Mouse (Mus musculus) stomach, embryonic 15.5 days (tissue): ENCODE results near the gene Kif26b. TPM values are rescaled to one million over a fixed set of nuclear protein-coding genes. Genes with fewer than 3 reads are reported as not detected.

Experiments
- ATAC-seq: fragments of 200-750 bp; cut with Nextera tagmentation; 2 replicates; pipeline ENCODE4 v1.8.0; 2017; ENCODE audit warnings: low read depth, moderate number of reproducible peaks, moderate TSS enrichment; ENCODE audit not compliant: insufficient read depth, low FRiP score
- H3K27ac ChIP-seq: fragments of 300-500 bp; sonication (generic); 2 replicates; pipeline ENCODE4 v1.5.1; 2015; ENCODE audit warnings: mild to moderate bottlenecking, inconsistent platforms
- H3K27me3 ChIP-seq: fragments of 300-500 bp; sonication (generic); replicated peaks from 2 replicates; pipeline ENCODE4 v1.6.1; 2015; ENCODE audit warnings: inconsistent platforms
- H3K36me3 ChIP-seq: fragments of 300-500 bp; sonication (generic); 2 replicates; pipeline ENCODE4 v1.6.1; 2015; ENCODE audit warnings: inconsistent platforms
- H3K4me1 ChIP-seq: fragments of 300-500 bp; sonication (generic); 2 replicates; pipeline ENCODE4 v1.6.1; 2015; ENCODE audit warnings: inconsistent platforms
- H3K4me2 ChIP-seq: fragments of 300-500 bp; sonication (generic); 2 replicates; pipeline ENCODE4 v1.6.1; 2015; ENCODE audit warnings: mild to moderate bottlenecking, inconsistent platforms
- H3K4me3 ChIP-seq: fragments of 300-500 bp; sonication (generic); replicated peaks from 2 replicates; pipeline ENCODE4 v1.5.1; 2015; ENCODE audit warnings: inconsistent platforms
- H3K9ac ChIP-seq: fragments of 300-500 bp; sonication (generic); 2 replicates; pipeline ENCODE4 v1.6.1; 2015; ENCODE audit warnings: inconsistent platforms
- H3K9me3 ChIP-seq: fragments of 300-500 bp; sonication (generic); 2 replicates; pipeline ENCODE4 v1.6.1; 2016; ENCODE audit warnings: inconsistent platforms
- WGBS: fragments of 180-500 bp; shearing (Covaris S2); methylation state at CpG from one replicate; pipeline ENCODE4 v1.1.7; 2015; 5-methylcytosine and 5-hydroxymethylcytosine counted together
- polyA plus RNA-seq: library from polyadenylated mRNA; unstranded; fragments of >200 nt; fragmentation: Nextera tagmentation; extraction: Ambion mirVana; gene quantifications from 2 replicates; pipeline ENCODE4 v1.2.1, GENCODE M21; 2015

Gene Kif26b
- polyA plus RNA-seq, 1 experiment from 2014 or later = 3.4 TPM

GRCm38 (mm10) chr1:178707925-178708351, 179.0 kb downstream of the Kif26b start:
- WGBS = 42% methylated on average over 7 of the region's 7 CpGs
- Histone ChIP-seq H3K9ac (no peak overlapping the region), H3K9me3 (no peaks in the 10 kb centered on the region), H3K4me1 (no peaks in the 10 kb centered on the region), H3K27me3 (no peaks in the 10 kb centered on the region), H3K4me2 (no peak overlapping the region), H3K36me3 (no peaks in the 10 kb centered on the region), H3K27ac (no peak overlapping the region), H3K4me3 (no peak overlapping the region)
- ATAC-seq = no peak

- no peaks in the 10 kb centered on the region for H3K36me3 ChIP-seq
- H3K27ac ChIP-seq = no peak overlapping the region
- no peaks in the 10 kb centered on the region for H3K27me3 ChIP-seq
- ATAC-seq = no peak
- no peaks in the 10 kb centered on the region for H3K4me1 ChIP-seq
- H3K4me3 ChIP-seq = no peak overlapping the region
- H3K9ac ChIP-seq = no peak overlapping the region
- no peak overlapping the region for H3K4me2 ChIP-seq
- 72% methylated on average over 1 of the region's 1 CpGs for WGBS
- H3K9me3 ChIP-seq = no peaks in the 10 kb centered on the region
Measured at GRCm38 (mm10) chr1:178708356-178708755, 179.4 kb downstream of the Kif26b start.

DNA sequence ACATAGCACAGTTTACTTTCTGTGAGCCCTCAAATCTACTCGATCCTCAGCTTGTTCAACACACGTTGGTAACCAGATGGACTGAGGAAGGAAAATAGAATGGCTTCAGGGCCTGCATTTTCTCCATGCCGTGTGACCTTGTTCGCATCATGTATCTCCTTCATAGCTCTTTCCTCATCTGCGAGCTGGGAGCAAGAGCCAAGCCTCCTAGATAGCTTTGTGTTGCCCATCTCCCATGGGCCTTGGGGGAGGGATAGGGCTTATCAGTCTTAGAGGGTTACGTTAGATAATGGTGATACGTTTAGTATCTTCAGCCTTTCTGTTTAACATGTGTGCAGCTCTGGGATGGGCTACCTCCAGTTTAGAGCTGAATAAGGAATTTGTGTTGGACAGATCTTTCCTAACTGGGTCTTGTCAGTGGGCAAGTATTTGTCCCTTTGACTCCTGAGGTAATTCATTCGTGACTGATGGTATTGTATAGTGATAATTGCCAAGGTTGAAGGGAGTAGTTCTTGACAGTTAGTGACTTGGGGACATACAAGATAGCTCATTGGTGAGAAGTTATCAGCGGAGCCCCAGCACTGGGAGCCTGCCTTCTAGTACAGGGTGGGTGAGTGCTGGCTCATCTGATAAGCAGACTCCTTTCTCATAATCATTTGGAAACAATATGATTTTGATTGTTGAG, 183.4 kb downstream of the Kif26b start:
- Histone ChIP-seq H3K9me3 (no peaks in the 10 kb centered on the region), H3K4me2 (no peak overlapping the region), H3K4me1 (no peaks in the 10 kb centered on the region), H3K27me3 (no peaks in the 10 kb centered on the region), H3K27ac (no peak overlapping the region), H3K9ac (no peak overlapping the region), H3K36me3 (no peaks in the 10 kb centered on the region), H3K4me3 (no peak overlapping the region)
- peak; percentile 82; the same call in 1 of the 2 replicates for ATAC-seq
- WGBS = 77% methylated on average over 9 of the region's 9 CpGs

DNA sequence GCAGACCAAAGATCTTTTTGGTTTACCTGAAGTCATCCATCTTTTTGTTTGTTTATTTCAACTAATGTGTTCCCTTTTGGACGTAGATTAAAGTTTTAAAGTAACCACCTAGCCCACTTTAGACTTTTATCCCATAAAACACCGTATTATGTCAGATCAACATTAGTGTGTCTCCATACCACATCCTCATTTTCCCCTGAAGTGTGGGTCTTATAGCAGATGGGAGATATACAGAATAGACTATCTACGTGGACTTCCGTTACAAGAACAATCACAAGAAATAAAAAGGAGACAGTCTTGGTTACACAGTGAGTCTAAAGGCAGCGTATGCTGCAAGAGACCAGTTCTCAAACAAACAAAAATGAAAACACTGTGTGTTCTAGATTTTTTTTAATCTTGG, 185.3 kb downstream of the Kif26b start:
- Histone ChIP-seq H3K9ac (no peak overlapping the region), H3K27me3 (no peaks in the 10 kb centered on the region), H3K4me2 (no peak overlapping the region), H3K4me3 (no peak overlapping the region), H3K4me1 (no peaks in the 10 kb centered on the region), H3K9me3 (no peaks in the 10 kb centered on the region), H3K27ac (no peak overlapping the region), H3K36me3 (no peaks in the 10 kb centered on the region)
- 84% methylated on average over 5 of the region's 5 CpGs for WGBS
- no peak for ATAC-seq

DNA sequence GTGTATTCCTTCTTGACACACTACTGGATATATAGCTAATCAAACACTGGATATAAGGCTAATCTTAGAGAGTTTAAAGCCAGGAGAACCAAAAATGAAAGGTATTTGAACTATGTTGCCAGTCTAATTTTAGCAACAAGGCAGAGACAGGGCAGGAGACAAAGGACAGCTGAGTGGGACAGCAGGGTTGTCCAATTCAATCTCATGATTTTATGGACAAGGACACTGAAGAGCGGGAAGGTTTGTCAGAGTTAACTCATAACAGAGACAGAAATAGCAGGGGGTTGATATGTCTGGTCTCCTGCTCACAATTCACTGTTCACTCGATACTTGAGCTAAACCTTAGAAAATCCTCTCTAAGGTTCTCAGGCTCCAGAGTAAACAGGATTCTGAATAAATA, 187.5 kb downstream of the Kif26b start:
- no peaks in the 10 kb centered on the region for H3K9me3 ChIP-seq
- H3K4me1 ChIP-seq = no peaks in the 10 kb centered on the region
- no peaks in the 10 kb centered on the region for H3K36me3 ChIP-seq
- H3K4me2 ChIP-seq = no peak overlapping the region
- ATAC-seq = no peak
- H3K4me3 ChIP-seq = no peak overlapping the region
- H3K9ac ChIP-seq = no peak overlapping the region
- WGBS = 65% methylated on average over 2 of the region's 2 CpGs
- H3K27ac ChIP-seq = no peak overlapping the region
- no peaks in the 10 kb centered on the region for H3K27me3 ChIP-seq

GRCm38 (mm10) chr1:178720821-178721220, 191.9 kb downstream of the Kif26b start:
- Histone ChIP-seq H3K9ac (no peak overlapping the region), H3K9me3 (no peaks in the 10 kb centered on the region), H3K27me3 (no peaks in the 10 kb centered on the region), H3K27ac (no peak overlapping the region), H3K4me3 (no peak overlapping the region), H3K36me3 (no peaks in the 10 kb centered on the region), H3K4me2 (no peak overlapping the region), H3K4me1 (no peaks in the 10 kb centered on the region)
- ATAC-seq = no peak
- WGBS = 76% methylated on average over 2 of the region's 2 CpGs

DNA sequence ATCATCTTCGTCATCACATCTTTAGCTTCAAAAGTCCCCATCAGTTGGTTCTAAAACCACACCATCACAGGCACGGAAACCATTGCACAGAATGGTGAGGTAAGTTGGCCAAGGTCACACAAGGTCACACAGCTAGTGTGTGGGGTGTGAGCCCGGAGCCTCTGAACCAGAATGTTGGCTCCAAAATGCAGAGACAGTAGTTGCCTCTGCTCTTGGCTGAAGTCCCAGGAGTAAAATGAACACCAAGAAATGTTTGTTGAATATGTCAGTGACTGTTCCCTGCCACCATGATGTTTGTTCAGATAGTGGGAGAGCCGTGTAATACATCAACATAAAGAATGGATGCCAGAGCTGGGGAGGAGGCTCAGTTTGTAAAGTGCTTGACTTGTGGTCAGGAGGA, 193.9 kb downstream of the Kif26b start:
- WGBS = 65% methylated on average over 4 of the region's 4 CpGs
- Histone ChIP-seq H3K27ac (no peak overlapping the region), H3K27me3 (no peaks in the 10 kb centered on the region), H3K4me2 (no peak overlapping the region), H3K9ac (no peak overlapping the region), H3K4me3 (no peak overlapping the region), H3K9me3 (no peaks in the 10 kb centered on the region), H3K4me1 (no peaks in the 10 kb centered on the region), H3K36me3 (no peaks in the 10 kb centered on the region)
- no peak for ATAC-seq

DNA sequence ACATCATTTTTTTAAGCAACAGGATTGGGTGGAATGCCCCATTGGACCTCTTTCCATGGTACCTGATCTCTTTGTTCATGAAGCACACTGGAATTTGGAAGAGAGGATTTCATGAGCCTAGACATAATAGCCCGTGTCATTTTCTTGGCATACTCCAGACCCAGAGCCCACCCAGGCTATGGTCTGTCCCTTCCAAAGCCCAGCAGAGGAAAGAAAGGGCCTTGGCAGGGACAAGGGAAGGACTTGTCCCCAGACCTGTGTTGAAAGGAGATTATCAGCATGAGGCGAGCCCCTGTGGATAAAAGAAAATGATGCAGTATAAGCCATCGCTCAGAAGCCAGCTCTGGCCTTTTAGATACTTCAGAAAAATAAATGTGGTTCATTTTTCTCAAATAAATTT, 196.6 kb downstream of the Kif26b start:
- no peak overlapping the region for H3K4me3 ChIP-seq
- no peak overlapping the region for H3K9ac ChIP-seq
- 80% methylated on average over 3 of the region's 3 CpGs for WGBS
- H3K27me3 ChIP-seq = no peaks in the 10 kb centered on the region
- no peaks in the 10 kb centered on the region for H3K4me1 ChIP-seq
- no peaks in the 10 kb centered on the region for H3K36me3 ChIP-seq
- no peaks in the 10 kb centered on the region for H3K9me3 ChIP-seq
- ATAC-seq = no peak
- H3K27ac ChIP-seq = no peak overlapping the region
- H3K4me2 ChIP-seq = no peak overlapping the region

GRCm38 (mm10) chr1:178728256-178728655, 199.3 kb downstream of the Kif26b start:
- ATAC-seq = no peak
- H3K36me3 ChIP-seq = no peaks in the 10 kb centered on the region
- H3K4me3 ChIP-seq = no peak overlapping the region
- H3K4me1 ChIP-seq = no peaks in the 10 kb centered on the region
- H3K9ac ChIP-seq = no peak overlapping the region
- H3K27ac ChIP-seq = no peak overlapping the region
- H3K9me3 ChIP-seq = no peaks in the 10 kb centered on the region
- H3K27me3 ChIP-seq = no peaks in the 10 kb centered on the region
- 73% methylated on average over 6 of the region's 6 CpGs for WGBS
- H3K4me2 ChIP-seq = no peak overlapping the region

DNA sequence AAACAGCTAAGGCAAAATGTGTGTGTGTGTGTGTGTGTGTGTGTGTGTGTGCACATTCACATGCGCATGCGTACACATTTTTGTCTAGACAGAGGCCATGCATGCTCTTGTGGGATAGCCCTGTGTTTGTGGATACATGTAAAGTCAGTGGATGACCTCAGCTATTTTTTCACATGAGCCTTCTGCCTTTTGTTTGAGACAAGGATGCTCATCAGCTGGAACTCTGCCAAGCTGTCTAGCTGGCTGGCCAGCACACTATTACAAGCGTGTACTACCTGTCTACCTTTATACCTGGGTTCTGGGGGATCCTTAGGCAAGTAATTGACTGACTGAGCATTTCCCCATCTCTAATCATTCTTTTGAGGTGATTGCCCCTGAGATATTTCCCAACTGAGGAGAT, 201.3 kb downstream of the Kif26b start:
- Histone ChIP-seq H3K27ac (no peak overlapping the region), H3K9me3 (no peaks in the 10 kb centered on the region), H3K36me3 (no peaks in the 10 kb centered on the region), H3K9ac (no peak overlapping the region), H3K27me3 (no peaks in the 10 kb centered on the region), H3K4me2 (no peak overlapping the region), H3K4me1 (no peaks in the 10 kb centered on the region), H3K4me3 (no peak overlapping the region)
- 94% methylated on average over 3 of the region's 3 CpGs for WGBS
- no peak for ATAC-seq

DNA sequence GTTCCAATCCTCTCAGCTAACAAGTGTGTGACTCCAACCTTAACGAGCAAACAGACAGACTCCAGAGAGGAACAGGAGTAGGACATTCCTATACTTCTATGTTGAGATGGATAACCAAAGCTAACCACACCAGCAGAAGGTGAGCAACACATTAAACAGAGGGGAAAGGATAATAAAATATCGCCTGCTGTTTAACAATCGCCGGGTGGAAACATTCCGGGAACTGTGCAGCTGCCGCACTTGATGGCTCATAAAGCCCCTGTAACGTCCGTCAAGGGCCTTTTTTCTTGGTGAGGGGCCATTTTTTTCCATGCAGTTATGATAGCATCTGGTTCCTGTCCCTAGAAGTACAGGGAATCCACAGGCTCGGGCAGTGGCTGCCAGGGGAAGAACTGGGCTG, 204.1 kb downstream of the Kif26b start:
- no peaks in the 10 kb centered on the region for H3K4me1 ChIP-seq
- no peaks in the 10 kb centered on the region for H3K9me3 ChIP-seq
- 44% methylated on average over 9 of the region's 9 CpGs for WGBS
- no peaks in the 10 kb centered on the region for H3K36me3 ChIP-seq
- no peak overlapping the region for H3K4me2 ChIP-seq
- H3K27ac ChIP-seq = no peak overlapping the region
- H3K4me3 ChIP-seq = no peak overlapping the region
- H3K9ac ChIP-seq = no peak overlapping the region
- no peak for ATAC-seq
- no peaks in the 10 kb centered on the region for H3K27me3 ChIP-seq

GRCm38 (mm10) chr1:178734576-178734975, 205.7 kb downstream of the Kif26b start:
- Histone ChIP-seq H3K27ac (no peak overlapping the region), H3K27me3 (no peaks in the 10 kb centered on the region), H3K4me1 (no peaks in the 10 kb centered on the region), H3K9me3 (no peaks in the 10 kb centered on the region), H3K9ac (no peak overlapping the region), H3K4me2 (no peak overlapping the region), H3K4me3 (no peak overlapping the region), H3K36me3 (no peaks in the 10 kb centered on the region)
- WGBS = 76% methylated on average over 4 of the region's 4 CpGs
- ATAC-seq = no peak

DNA sequence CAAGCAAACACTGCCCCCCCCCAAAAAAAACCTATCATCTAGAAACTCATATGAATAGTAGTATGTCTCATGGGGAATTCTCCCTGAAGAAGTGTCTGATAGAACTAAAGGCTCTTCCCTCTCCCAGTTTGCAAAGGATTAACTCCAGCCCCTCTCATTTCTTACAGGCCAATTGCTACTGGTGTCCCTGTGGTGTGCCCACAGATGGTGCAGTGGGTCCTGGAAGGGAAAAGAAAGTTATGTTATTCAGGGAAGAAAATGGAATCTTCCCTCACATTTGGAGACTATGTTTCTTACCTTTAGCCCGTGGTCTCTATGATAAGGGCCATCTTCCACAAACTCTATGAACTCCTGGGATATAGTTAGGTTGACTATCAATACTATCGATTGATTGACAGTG, 208.0 kb downstream of the Kif26b start:
- ATAC-seq = no peak
- H3K9ac ChIP-seq = no peak overlapping the region
- 81% methylated on average over 2 of the region's 2 CpGs for WGBS

More for the DNA sequence above, 208.0 kb downstream of the Kif26b start:
- H3K4me3 ChIP-seq = no peak overlapping the region
- no peaks in the 10 kb centered on the region for H3K9me3 ChIP-seq
- no peaks in the 10 kb centered on the region for H3K36me3 ChIP-seq
- no peaks in the 10 kb centered on the region for H3K27me3 ChIP-seq
- no peak overlapping the region for H3K4me2 ChIP-seq
- H3K4me1 ChIP-seq = no peaks in the 10 kb centered on the region
- no peak overlapping the region for H3K27ac ChIP-seq
